Mouse (Mus musculus) limb, embryonic 10.5 days (tissue): ENCODE data around the gene Sec14l5. TPM values are rescaled to one million over a fixed set of nuclear protein-coding genes. Genes with fewer than 3 reads are reported as not detected.

Source experiments
- DNase-seq: peaks from one replicate; pipeline ENCODE4 v3.0.0-alpha.2; 2017; ENCODE audit warnings: low spot score
- H3K27ac ChIP-seq: fragments of 300-500 bp; sonication (generic); 2 replicates; pipeline ENCODE4 v1.5.1; 2016; ENCODE audit warnings: mild to moderate bottlenecking
- H3K27me3 ChIP-seq: fragments of 300-500 bp; sonication (generic); 2 replicates; pipeline ENCODE4 v1.6.1; 2016; ENCODE audit warnings: low read depth, mild to moderate bottlenecking; ENCODE audit not compliant: poor library complexity, severe bottlenecking
- H3K36me3 ChIP-seq: fragments of 300-500 bp; sonication (generic); 2 replicates; pipeline ENCODE4 v1.6.1; 2016; ENCODE audit warnings: mild to moderate bottlenecking, moderate library complexity
- H3K4me1 ChIP-seq: fragments of 300-500 bp; sonication (generic); 2 replicates; pipeline ENCODE4 v1.6.1; 2016
- H3K4me3 ChIP-seq: fragments of 300-500 bp; sonication (generic); 2 replicates; pipeline ENCODE4 v1.5.1; 2016; ENCODE audit warnings: mild to moderate bottlenecking, moderate library complexity
- H3K9me3 ChIP-seq: fragments of 300-500 bp; sonication (generic); replicated peaks from 2 replicates; pipeline ENCODE4 v1.6.1; 2016; ENCODE audit warnings: mild to moderate bottlenecking
- WGBS: fragments of 180-500 bp; shearing (Covaris S2); methylation state at CpG from one replicate; pipeline ENCODE4 v1.1.7; 2016; 5-methylcytosine and 5-hydroxymethylcytosine counted together
- microRNA-seq: library from miRNA; unstranded; fragments of <30 nt; microRNA quantifications from one replicate; pipeline ENCODE4, GENCODE M21; 2017
- polyA plus RNA-seq: library from polyadenylated mRNA; unstranded; fragments of >200 nt; fragmentation: Nextera tagmentation; extraction: Ambion mirVana; gene quantifications from 2 replicates; pipeline ENCODE4 v1.2.1, GENCODE M21; 2016

The Sec14l5 gene
- polyA plus RNA-seq, 1 experiment from 2014 or later: not detected

DNA sequence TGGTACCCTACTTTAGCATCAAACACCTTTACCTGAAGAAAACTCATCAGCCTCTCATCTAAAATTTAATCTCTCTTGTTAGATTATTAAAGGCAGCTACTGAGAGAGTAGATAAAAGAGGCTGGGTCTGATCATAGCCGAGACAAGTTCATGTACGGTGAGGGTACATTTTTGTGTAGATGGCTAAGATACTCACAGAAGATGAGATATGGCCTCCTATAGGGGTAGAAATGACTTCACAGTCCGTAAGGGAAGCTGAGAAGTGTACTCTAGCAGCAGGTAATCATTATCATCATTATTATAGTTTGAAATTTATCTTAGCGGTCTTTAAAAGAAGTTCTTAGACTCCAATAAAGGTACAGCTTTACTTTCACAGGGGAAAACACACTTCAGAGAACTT, 86.1 kb downstream of the Sec14l5 start:
- Histone ChIP-seq H3K36me3 (peaks cover 6% of the 10 kb centered on the region; the same call in 1 of the 2 replicates), H3K27ac (peak overlapping the region; percentile 84), H3K4me3 (peak overlapping the region; percentile 93)

DNA sequence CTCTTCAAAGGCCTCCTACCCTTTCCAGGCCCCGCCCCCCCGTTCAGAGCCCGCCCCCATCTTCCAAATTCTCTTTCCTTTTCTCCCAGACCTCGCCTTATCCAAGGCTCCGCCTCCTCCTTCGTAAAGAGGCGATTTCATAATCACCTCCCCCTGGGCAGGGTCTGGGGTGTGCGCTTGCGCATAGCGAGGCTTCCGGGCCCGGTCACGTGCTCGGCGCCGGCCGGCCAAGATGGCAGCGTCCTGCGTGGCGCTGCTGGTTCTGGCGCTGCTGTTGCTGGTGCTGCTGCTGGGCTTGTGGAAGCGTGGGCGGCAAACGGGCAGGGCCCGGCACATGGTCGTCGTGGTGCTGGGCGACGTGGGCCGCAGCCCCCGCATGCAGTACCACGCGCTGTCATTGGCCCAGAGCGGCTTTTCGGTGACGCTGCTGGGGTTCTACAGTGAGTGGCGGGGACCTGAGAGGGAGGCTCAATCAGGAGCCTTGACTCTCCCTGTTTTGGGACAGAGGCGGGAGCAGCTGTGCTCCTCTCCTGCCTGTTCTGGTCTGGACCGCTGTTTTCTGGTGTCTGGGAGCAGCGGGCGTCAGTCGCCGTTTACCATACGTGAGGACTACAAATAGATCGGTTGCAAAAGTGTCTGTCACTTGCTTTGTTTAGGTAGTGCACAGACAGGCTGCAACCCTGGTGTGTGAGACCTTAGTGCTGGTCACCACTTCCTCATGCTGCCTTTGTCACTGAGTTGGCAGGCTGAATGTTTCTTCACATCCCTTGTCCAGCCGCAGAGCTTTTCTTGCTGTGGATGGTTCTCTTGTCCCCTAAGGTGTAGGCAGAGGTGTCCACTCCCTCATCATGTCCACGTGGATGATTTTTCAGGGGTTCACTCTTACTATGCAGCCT, 86.8 kb downstream of the Sec14l5 start, which contains the start of gene Alg1:
Gene Alg1 (plus strand): TSS at position 204 of the 896 bp plus-strand sequence.
- WGBS: 3% methylated on average over 47 of the region's 47 CpGs
- H3K4me3 ChIP-seq: peak within 1 kb of the TSS; percentile 93
- peaks cover 7% of the 10 kb centered on the region for H3K4me1 ChIP-seq
- H3K9me3 ChIP-seq: no peaks in the 10 kb centered on the region
- peak within 1 kb of the TSS; percentile 84 for H3K27ac ChIP-seq
- peaks cover 12% of the 10 kb centered on the region; the same call in 1 of the 2 replicates for H3K36me3 ChIP-seq
- peak; percentile 95 for DNase-seq
- no peaks in the 10 kb centered on the region for H3K27me3 ChIP-seq

More for the DNA sequence above, 86.1 kb downstream of the Sec14l5 start:
- DNase-seq: no peak
- 73% methylated on average over 4 of the region's 4 CpGs for WGBS
- peaks cover 7% of the 10 kb centered on the region for H3K4me1 ChIP-seq
- no peaks in the 10 kb centered on the region for H3K27me3 ChIP-seq
- no peaks in the 10 kb centered on the region for H3K9me3 ChIP-seq

Small RNA genes within 50 kb of the gene (microRNA-seq; reads per million reads assigned to microRNA genes)
- not detected for gene Gm23689
- gene Gm26095: not detected
- gene Mir6364: not detected

Other genes with a start within 250 kb of the Sec14l5 start
- gene Nudt16l1, start 208.3 kb upstream of the Sec14l5 start, polyA plus RNA-seq: 156 and 167 TPM in 2 replicates
- gene Anks3, start 182.9 kb upstream of the Sec14l5 start, polyA plus RNA-seq: 43.6 and 55.6 TPM in 2 replicates
- gene Sept12, start 149.3 kb upstream of the Sec14l5 start, polyA plus RNA-seq: not detected in 2 replicates
- gene Smim22, start 139.8 kb upstream of the Sec14l5 start, polyA plus RNA-seq: 1.6 and 2.2 TPM in 2 replicates
- 56.9 and 70.7 TPM in 2 replicates for gene Rogdi, start 133.6 kb upstream of the Sec14l5 start, polyA plus RNA-seq
- gene Glyr1, start 97.2 kb upstream of the Sec14l5 start, polyA plus RNA-seq: 191 and 204 TPM in 2 replicates
- 19.1 and 22.7 TPM in 2 replicates for gene Ubn1, start 97.1 kb upstream of the Sec14l5 start, polyA plus RNA-seq
- 2.3 and 3.0 TPM in 2 replicates for gene Ppl, start 14.7 kb upstream of the Sec14l5 start, polyA plus RNA-seq
- gene Nagpa, start 56.9 kb downstream of the Sec14l5 start, polyA plus RNA-seq: 16.9 and 19.5 TPM in 2 replicates
- 0.60 and 1.4 TPM in 2 replicates for gene AU021092, start 75.2 kb downstream of the Sec14l5 start, polyA plus RNA-seq
- 25.9 and 29.9 TPM in 2 replicates for gene Alg1, start 86.5 kb downstream of the Sec14l5 start, polyA plus RNA-seq
- gene Eef2kmt, start 108.9 kb downstream of the Sec14l5 start, polyA plus RNA-seq: 18.2 and 19.4 TPM in 2 replicates